Mouse (Mus musculus) cerebellum, postnatal 25 days (tissue): ENCODE measurements at regions not wholly inside any gene's neighbourhood (a gene's known extent, or its start where the extent isn't known, plus 50 kb on each side); places are given as distances from the start of the nearest gene placed in this dataset.
"Not testable (repeated sequence)": the region's sequence is repeated elsewhere in the genome, so short reads cannot be mapped to it uniquely, and the experiment has no call there.

Source experiments
- DNase-seq, 2 experiments: peaks; one replicate each; pipeline ENCODE4 v3.0.0; 2021; ENCODE audit warnings: mixed read lengths in 2 of 2

DNA sequence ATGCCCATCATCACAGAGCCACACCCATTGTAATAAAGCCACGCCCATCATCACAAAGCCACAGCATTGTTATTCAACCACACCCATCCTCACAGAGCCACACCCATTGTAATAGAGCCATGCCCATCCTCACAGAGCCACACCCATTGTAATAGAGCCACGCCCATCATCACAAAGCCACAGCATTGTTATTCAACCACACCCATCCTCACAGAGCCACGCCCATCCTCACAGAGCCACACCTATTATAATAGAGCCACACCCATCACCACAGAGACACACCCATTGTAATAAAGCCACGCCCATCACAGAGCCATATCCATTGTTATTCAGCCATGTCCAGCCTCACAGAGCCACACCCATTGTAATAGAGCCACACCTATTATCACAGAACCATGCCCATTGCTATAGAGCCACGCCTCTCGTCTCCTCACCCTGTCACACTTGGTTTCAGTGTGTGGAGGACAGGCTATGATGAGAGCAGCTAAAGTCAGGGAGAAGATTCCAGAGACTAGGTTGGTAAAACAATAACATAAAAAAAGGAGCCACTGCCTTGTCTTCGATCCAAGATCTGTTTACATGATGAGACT, 85.6 kb downstream of the Gxylt1 start:
- DNase-seq: no peak

DNA sequence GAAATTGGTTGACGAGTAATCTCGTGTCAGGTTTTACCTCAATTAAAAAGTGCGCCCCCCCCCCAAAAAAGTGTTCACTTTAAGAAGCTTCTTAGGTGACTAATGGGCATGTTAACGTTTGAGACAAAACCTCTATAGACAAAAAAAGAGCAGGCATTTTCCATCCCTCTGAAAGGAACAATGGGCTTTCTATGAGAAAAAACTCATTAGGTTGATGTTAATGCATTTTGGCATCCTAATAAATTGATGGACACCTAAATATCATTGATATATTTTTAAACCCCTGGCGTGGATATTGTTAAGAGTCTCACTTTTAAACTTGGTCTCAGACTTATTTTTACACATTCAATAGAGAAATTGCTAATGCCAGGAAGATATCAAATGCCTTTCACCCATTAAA, 98.8 kb downstream of the Gxylt1 start:
- no peak for DNase-seq

DNA sequence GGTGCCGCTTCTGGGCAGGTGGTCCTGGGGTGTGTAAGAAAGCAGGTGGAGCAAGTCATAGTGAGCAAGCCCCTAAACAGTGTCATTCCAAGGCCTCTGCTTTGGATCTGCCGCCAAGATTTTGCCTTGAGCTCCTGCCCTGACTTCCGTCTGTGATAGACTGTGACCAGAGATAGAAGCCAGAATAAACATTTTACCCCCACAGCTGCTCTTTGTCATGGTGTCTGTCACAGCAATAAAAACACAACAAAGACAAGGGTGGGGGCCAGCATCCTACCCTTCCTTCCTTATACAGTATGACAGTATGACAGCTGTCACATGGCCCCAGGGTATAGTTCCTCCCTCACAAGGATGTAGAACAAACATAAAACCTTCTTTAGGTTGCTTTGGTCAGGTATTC, 106.2 kb downstream of the Gxylt1 start:
- DNase-seq: no peak

DNA sequence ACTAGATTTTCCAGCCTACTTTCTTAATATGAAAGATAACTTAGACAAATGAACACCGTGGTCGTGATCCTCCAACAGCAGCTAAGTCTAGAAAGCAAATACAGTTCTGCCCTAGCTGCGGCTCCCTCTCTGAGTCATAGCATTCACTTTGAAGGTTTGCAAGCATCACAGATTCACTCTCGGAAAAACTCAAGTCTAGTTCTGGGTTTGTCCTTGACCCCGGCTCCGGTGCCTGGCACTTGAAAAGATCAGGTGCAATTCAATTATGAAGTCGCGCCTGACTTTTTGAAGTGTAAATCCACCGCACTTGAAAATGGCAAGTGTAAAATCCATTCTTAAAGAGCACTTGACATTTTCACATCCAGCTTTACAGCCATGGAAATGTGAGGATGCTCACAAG, 107.5 kb downstream of the Gxylt1 start:
- no peak for DNase-seq

DNA sequence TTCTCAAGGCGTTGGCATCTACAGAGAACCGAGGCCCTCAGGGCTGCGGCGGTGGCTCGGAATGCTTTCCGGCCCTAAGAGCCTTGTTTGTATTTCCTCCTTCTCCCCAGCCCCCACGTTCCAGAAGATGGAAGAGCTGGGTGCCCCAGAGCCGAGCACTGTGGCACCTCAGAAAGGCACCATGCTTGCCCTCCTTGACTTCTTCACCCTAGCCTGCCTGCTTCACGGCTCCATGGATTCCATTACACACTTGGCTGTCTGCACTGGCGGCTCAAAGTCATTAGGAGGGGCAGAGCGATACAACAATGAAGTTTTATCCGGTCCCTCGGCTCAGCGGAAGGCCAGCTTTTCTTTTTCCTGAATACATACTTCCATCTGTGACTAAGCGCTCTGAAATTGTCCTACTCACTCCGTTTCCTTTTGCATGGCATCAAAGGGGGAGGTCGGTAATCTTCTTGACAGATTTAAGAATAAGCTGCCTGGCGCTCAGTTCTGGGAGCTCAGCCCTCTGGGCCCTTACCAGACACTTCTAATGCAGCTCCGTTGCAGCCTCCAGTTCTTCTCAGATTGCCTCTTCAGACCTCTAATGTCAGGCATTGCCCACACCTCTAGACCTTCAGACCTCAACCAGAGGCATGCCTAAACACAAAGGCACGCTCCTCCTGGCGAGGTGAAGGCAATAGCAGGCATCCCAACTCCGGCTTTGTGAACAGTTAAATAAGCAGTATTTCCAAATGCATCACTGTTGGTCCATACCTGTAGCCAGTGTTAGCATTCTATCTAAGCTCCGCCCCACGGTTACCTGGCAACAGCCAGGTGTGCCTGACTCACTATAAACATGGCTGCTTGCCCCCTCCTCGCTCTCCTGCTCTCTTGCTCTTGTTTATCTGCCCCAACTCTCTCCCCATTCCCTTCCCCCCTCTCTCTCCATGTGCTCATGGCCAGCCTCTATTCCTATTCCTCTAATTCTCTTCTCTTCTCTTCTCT, 112.8 kb downstream of the Gxylt1 start:
- peak in 1 of 2 experiments; percentile 4 for DNase-seq

DNA sequence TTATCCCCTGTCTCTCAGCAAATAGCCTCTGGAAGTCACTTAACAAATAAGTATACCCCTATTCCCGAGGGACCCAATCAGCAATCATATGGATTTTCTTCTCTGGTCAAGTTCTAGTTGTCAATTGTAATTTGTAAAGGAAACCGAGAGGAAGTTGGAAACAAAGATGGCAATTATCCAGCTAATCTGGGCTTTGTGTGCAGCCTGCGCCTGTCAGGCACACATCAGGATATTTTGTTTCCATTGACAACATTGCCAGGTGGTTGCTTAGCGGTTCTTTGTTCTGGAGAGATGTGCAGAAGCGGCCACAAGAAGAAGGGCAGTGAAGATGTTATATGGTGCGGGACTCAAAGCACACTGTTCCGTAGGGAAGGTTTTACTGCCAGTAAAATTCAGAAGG, 113.7 kb downstream of the Gxylt1 start:
- no peak for DNase-seq

DNA sequence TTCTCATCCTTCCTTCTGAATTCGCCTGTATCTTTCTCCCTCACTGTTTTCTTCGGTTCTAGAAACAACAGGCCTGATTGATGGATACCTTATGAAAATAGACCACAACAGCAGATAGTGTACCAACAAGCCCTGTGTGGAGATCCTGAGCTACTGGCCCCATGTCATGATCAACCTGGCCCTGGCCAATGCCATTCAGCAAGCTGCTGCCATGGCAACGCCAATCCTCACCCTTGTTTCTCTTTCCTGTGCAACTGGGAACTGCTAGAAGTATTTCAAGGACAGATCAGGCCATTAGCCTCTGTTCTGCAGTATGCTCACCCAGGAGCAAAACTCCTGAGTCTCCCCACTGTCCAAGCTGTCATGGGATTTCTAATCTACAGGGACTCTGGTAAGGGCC, 119.2 kb downstream of the Gxylt1 start:
- no peak for DNase-seq

DNA sequence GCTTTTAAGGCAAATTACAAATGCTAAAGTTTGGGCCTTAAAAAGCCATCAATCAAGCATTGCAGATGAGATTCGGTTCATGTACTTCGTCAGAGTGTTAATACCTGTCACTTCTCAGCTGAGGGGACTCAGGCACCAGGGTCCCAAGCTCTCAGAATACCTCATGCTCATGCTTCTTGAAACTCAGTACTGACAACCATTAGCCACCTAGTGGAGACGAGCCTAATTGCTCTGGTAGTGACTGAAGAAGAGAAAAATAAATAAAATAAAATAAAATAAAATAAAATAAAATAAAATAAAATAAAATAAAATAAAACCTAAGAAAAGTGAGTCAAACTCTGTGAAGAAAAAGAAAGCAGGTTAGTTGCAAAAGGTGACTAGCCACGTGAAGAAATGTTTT, 121.0 kb downstream of the Gxylt1 start:
- no peak for DNase-seq

DNA sequence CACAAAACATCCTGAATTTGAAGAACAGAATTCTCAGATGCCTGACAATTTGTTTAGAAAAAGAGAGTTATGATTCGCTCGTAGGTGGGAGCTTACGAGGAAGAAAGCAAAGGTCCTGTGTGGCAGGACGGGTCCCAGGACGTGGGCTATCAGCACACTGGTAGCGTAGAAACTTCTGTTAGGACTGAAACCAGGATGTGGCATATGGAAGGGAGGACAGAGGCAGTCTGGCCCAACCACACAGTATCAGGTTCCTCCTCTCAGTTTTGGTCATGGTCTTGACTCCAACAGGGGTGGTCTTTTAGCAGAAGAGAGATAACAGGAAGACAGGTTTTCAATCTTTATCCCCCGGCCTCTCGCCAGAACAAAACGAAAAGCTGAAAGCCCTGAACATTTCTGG, 130.1 kb downstream of the Gxylt1 start:
- no peak for DNase-seq

DNA sequence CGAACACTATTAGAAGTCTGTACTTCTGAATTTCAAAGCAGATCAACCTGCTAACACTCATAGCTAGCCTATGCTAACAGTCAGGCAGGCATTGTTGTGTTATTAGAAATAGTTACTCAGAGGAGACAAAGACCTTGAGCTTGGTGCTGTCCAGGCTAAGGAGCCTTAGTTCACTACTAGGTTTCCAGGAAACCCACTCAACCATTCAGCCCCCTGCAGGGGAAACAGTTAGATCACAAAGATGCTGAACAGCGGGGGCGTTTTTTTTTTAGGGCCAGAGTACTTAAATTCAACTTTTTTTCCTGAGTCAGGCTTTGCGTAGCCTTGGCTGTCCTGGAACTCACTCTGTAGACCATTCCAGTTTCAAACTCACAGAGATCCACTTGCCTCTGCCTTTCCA, 130.7 kb downstream of the Gxylt1 start:
- DNase-seq: no peak

DNA sequence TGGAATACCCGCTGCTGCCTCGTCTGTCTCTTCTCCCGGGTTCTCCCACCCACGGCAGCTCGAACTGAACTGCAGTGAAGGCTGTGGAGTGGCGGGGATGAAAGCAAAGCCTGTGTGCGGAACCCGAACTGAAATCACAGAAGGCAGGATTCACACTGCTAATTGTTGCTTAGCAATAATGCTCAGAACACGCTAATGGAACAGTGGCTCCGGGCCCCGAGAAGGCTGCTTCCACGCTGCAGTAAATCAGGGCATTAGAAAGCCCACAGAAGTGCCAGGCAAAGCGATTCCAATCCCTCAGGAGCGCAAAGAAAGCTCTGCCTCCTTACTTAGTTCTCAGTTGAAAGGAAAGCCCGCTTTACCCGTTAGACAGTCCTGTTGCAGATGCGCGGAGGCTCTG, 141.6 kb downstream of the Gxylt1 start:
- DNase-seq: peak in 1 of 2 experiments; percentile 12

DNA sequence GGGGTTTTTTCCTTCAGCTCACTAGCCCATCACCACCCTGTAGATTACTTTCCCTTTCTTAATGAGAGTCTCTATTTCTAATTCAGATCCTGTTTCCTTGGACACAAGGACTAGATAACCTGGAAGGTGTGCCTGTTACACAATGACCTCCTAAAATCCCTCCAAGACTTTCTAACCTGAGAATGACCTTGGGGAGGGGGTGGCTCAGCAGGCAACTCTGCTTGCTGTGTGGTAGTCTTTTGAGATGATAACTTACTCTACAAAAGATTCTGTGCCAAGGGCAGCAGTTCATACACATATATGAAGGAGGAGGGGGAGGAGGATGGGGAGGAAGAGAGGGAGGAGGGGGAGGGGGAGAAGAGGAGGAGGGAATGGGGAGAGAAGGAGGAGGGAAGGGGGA, 143.9 kb downstream of the Gxylt1 start:
- no peak for DNase-seq

DNA sequence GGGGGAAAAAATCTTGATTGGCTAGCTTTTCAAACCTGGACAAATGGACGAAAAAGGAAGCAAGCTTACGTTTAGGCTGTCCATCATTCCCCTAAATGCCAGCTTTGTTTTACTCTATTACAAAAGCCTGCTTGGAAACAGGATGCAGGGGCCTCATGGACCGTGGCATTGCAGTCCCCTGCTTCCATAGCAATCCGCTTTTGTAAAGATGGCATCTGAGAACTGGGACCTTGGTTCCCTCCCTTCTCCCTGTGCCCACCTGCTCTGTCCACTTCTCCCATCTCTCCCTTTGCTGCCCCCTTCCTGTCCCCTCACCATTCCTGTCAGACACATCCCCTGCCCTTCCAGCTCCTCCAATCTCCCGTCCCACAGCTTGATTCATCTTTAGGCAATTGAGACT, 149.7 kb downstream of the Gxylt1 start:
- DNase-seq: no peak

DNA sequence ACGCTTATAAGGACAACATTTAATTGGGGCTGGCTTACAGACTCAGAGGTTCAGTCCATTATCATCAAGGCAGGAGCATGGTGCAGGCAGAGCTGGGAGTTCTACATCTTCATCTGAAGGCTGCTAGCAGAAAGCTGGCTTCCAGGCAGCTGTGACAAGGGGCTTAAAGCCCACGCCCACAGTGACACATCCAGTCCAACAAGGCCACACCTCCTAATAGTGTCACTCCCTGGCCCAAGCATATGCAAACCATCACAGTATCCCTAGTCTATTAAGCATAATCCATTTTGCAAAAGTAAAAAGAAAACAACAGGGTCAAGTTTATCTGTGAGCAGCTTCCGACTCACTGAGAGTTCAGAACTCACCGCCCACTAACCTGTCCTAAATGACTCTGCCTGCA, 153.8 kb downstream of the Gxylt1 start:
- no peak for DNase-seq

DNA sequence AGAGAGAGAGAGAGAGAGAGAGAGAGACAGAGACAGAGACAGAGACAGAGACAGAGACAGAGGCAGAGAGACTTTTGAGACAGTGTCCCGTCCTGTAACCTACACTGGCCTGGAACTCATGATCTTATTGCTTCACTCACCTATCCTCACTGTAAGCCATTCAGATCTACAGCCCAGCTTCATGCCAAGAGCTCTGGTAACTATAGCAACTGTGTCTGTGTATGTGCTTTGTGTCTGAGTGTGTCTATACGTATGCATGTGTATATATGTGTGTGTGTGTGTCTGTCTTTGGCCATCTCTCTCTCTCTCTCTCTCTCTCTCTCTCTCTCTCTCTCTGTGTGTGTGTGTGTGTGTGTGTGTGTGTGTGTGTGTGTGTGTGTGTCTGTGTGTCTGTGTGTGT, 157.2 kb downstream of the Gxylt1 start:
- not testable (repeated sequence) for DNase-seq

DNA sequence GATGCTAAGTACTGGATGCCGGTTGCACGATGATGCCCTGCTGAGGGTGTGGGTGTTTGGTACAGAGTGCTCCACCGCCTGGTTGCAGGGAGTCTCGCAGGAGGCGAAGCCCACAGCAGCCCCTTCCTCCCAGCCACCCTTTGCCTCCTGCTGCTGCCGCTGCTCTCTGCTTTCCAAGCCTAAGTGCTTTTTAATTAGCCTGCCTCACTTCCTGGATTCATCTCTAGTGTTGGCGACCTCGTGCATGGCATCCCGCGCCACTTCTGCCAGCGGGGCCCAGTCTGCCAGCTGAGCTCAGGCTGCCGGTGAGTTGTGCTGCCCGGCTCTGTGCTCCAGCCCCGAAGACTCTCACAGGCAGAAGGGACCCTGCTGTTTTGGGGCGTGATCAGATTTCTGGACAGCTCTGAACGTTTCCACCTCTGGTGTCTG, 159.3 kb downstream of the Gxylt1 start:
- DNase-seq: peak; percentile 17 to 51

DNA sequence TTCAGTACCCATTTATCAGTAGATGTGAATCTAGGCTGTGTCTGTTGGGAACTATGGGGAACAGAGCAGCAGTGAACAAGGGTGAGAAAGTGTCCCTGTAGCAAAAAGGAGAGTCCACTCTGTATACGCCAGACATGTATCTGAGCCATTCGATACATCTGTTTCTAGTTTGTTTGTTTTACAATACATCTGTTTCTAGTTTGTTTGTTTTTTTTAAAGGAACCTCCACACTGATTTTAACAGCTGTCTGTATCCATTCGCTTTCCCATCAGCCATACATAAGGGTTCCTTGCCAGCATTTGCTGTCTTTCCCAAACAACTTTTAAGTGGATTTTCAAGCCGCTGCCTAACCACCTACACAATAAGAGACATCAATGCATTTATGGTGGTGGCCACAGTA, 170.0 kb downstream of the Gxylt1 start:
- DNase-seq: no peak

DNA sequence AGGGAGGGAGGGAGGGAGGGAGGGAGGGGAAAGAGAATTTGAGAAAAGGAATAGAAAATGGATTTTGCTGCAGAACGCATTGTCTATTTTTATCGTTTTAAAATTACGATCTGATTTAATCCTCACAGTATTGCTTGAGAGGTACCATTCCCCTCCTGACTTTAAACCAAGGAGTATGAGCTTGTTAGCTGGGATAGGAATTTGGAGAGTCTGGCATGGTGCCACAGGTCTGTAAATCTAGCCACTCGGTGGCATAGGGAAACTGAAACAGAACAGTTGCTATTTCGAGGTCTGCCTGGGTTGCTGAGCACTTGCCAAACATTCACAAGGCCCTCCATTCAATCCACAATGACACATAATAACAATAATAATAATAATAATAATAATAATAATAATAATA, 171.6 kb downstream of the Gxylt1 start:
- DNase-seq: peak in 1 of 2 experiments; percentile 11

DNA sequence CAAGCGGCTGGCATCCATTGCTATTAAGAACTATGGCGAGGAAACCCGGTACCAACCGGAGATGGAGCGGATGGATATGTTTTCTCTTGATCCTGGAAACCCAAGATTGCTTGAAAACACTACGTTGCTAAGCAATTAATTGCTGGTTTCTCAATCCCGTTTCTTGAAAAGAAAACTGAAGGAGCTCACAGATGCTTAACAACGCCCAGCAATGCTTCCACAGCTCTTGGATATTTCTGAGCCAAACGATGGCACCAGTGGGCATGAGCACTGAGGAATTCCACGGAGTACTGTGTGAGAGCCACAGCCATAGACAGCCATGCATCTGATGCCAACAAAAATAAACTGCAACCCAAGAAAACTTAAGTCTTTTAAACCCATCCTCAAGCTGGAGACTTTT, 173.1 kb downstream of the Gxylt1 start:
- DNase-seq: no peak

DNA sequence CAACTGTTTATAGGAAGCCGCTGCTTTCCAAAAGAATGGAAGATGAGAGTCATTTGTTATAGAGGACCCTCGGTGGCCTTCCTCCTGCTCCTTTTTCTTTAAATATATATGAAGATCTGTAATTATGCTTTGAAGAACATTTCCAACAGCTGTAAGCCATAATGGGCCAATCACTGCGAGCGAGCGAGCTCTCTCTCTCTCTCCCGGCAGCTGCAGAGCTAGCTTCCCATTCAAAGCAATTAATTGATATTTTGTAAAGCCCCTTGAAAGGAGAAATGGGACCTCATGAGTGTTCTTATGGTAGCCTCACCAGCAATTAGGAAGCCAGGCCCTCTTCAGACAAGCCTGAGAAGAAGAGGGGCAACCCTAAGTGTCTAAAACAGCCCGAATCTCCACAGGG, 174.1 kb downstream of the Gxylt1 start:
- DNase-seq: no peak

DNA sequence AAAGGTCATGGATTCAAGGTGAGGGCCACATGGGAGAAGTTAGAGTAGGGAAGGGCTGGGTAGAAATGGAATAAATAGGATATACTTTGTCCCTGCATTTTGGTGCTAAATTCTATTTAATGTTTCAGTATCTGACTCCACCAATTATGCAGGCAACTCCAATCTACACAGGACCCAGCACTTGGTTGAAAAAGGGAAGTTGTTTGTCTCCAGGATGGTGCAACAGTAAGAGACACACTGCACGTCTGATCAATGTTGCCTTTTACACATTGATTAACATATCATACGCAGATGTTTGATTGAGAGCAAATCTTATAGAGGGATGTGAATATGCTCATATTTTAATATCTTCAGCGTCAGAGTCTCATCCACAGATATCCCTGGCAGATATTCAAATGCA, 175.1 kb downstream of the Gxylt1 start:
- no peak for DNase-seq

DNA sequence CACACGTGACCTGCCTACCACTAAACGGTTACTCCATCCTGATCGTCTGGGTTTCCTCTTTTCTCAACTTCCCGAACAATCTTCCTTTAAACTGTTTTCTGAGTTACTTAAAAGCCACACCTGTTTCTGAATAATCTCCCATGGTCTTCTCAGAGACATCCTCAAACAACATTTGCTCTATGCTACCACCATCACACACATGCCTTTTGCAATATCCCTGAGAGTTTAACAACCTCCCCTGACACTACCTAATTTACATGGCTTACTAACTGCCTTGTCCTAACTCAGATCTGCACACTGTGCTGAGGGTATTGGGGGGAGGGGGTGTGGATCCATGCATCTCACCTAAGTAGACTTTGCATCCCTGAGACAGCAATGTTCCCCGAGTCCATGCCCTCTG, 178.6 kb downstream of the Gxylt1 start:
- DNase-seq: no peak

DNA sequence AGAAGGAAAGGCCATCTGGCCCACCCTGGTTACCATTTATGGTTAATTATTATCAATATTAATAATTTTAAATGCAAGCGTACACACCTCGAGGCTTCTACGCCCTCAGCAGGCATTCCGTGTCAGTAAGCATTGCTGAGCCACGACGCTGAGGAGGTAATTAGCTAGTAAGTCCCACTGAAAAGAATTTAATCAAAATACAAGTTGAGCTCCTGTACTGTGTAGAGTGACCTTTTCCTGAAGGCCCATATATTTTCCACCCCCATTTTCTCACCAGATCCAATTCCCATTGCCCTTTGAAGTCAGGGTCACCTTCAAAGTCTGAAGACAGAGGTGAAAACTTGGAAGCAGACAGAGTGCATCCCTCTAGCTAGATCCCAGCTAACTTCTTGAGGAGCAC, 179.8 kb downstream of the Gxylt1 start:
- DNase-seq: no peak
